Mouse (Mus musculus): ENCODE measurements around the gene Fgf4.

DNA sequence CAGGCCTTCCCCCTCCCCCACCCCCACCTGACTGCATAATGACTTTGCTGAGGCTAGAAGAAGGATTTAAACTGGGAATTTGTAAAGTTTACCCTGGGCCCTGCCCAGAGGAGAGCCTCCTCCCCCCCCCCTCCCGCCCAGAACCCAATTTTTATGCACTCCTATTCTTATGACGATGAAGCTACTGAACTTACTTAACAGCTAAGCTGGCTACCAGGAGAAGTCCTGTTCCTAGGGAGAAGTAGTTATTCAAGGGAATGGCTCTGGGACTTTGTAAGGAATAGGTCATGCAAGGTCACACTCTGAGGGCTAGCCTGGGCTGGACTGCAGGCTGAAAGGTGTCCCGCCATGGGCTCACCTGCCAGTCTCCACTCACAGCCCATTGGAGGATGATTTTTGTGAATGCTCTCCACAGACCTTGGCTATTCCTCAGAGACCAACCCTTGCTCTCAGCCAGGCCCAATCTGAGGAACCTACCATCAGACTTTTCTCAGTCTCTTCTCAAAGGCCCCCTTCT lies 10.7 kb downstream of the Fgf4 start:
- TF ChIP-seq CTCF (IDR thresholded peaks at IDR 0.05; ENCODE audit: low read depth), result no peak
- no peak for TF ChIP-seq EP300 (IDR thresholded peaks at IDR 0.05; ENCODE audit: low read depth)
